Mouse (Mus musculus): ENCODE measurements around the gene Tmed5. TPM values are rescaled to one million over a fixed set of nuclear protein-coding genes. Genes with fewer than 3 reads are reported as not detected.
"Not testable (repeated sequence)": the region's sequence is repeated elsewhere in the genome, so short reads cannot be mapped to it uniquely, and the experiment has no call there.

The Tmed5 gene
- polyA plus RNA-seq, 1 experiment from 2014 or later, result 23.3 TPM

DNA sequence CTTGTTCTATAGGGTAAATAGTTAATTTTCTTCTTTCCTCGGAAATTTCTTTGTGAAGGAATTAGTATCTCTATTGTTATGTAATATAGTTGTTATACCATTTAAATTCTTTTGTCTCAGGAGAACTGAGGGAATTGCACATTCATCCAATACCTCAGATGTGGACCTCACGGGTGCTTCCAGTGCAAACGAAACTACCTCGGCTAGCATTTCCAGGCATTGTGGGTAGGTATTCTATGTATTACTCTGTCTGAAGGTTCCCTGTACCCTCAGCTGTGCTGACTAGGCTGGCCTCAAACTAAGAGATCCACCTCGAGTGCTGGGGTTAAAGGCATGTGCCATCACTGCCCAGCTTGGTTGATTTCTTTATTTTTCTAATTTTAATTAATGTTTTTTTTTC lies 28.1 kb downstream of the Tmed5 start:
- WGBS, result 74% methylated on average over 5 of the region's 5 CpGs

GRCm38 (mm10) chr5:108100196-108100595 lies 32.2 kb downstream of the Tmed5 start:
- Histone ChIP-seq H3K27me3 (ENCODE audit: control insufficient read depth, insufficient read depth, low read depth, low read length) (no peaks in the 10 kb centered on the region), H3K4me3 (ENCODE audit: low read depth, low read length) (no peak overlapping the region), H3K9ac (ENCODE audit: low read depth, low read length) (no peak overlapping the region), H3K4me1 (ENCODE audit: control insufficient read depth, insufficient read depth, low read length) (no peaks in the 10 kb centered on the region), H3K36me3 (ENCODE audit: control insufficient read depth, insufficient read depth, low read length) (peaks cover 6% of the 10 kb centered on the region), H3K4me2 (ENCODE audit: low read length) (no peak overlapping the region), H3K27ac (ENCODE audit: low read length) (no peak overlapping the region), H3K9me3 (replicated peaks; ENCODE audit: control insufficient read depth, low read length, poor library complexity, severe bottlenecking) (no peaks in the 10 kb centered on the region)
- no peak for ATAC-seq

More for the DNA sequence above, 28.1 kb downstream of the Tmed5 start:
- ATAC-seq, result no peak
- Histone ChIP-seq H3K27ac (ENCODE audit: low read length) (no peak overlapping the region), H3K4me3 (ENCODE audit: low read depth, low read length) (no peak overlapping the region), H3K9me3 (replicated peaks; ENCODE audit: control insufficient read depth, low read length, poor library complexity, severe bottlenecking) (no peaks in the 10 kb centered on the region), H3K27me3 (ENCODE audit: control insufficient read depth, insufficient read depth, low read depth, low read length) (no peaks in the 10 kb centered on the region), H3K4me2 (ENCODE audit: low read length) (no peak overlapping the region), H3K9ac (ENCODE audit: low read depth, low read length) (no peak overlapping the region), H3K36me3 (ENCODE audit: control insufficient read depth, insufficient read depth, low read length) (peaks cover 9% of the 10 kb centered on the region; the same call in 1 of the 2 replicates), H3K4me1 (ENCODE audit: control insufficient read depth, insufficient read depth, low read length) (no peaks in the 10 kb centered on the region)

- H3K9me3 ChIP-seq (replicated peaks; ENCODE audit: control insufficient read depth, low read length, poor library complexity, severe bottlenecking), result no peaks in the 10 kb centered on the region
- no peak overlapping the region for H3K9ac ChIP-seq (ENCODE audit: low read depth, low read length)
- no peak for ATAC-seq
- H3K4me1 ChIP-seq (ENCODE audit: control insufficient read depth, insufficient read depth, low read length), result no peaks in the 10 kb centered on the region
- H3K4me2 ChIP-seq (ENCODE audit: low read length), result no peak overlapping the region
- H3K27ac ChIP-seq (ENCODE audit: low read length), result no peak overlapping the region
- no peaks in the 10 kb centered on the region for H3K27me3 ChIP-seq (ENCODE audit: control insufficient read depth, insufficient read depth, low read depth, low read length)
- whole genome bisulfite sequencing, result 92% methylated on average over 3 of the region's 3 CpGs
- peaks cover 12% of the 10 kb centered on the region for H3K36me3 ChIP-seq (ENCODE audit: control insufficient read depth, insufficient read depth, low read length)
- no peak overlapping the region for H3K4me3 ChIP-seq (ENCODE audit: low read depth, low read length)
Measured at GRCm38 (mm10) chr5:108097676-108098075, 34.7 kb downstream of the Tmed5 start.

GRCm38 (mm10) chr5:108092731-108093130 lies 39.7 kb downstream of the Tmed5 start:
- WGBS, result 98% methylated on average over 8 of the region's 8 CpGs
- not testable (repeated sequence) for H3K27me3 ChIP-seq (ENCODE audit: control insufficient read depth, insufficient read depth, low read depth, low read length); H3K9ac ChIP-seq (ENCODE audit: low read depth, low read length); H3K4me2 ChIP-seq (ENCODE audit: low read length); H3K27ac ChIP-seq (ENCODE audit: low read length); H3K9me3 ChIP-seq (replicated peaks; ENCODE audit: control insufficient read depth, low read length, poor library complexity, severe bottlenecking); ATAC-seq; H3K4me3 ChIP-seq (ENCODE audit: low read depth, low read length); H3K4me1 ChIP-seq (ENCODE audit: control insufficient read depth, insufficient read depth, low read length)
- H3K36me3 ChIP-seq (ENCODE audit: control insufficient read depth, insufficient read depth, low read length), result peaks cover 15% of the 10 kb centered on the region

GRCm38 (mm10) chr5:108085440-108085839 lies 47.0 kb downstream of the Tmed5 start:
- WGBS, result 97% methylated on average over 2 of the region's 2 CpGs
- no peaks in the 10 kb centered on the region for H3K9me3 ChIP-seq (replicated peaks; ENCODE audit: control insufficient read depth, low read length, poor library complexity, severe bottlenecking)

DNA sequence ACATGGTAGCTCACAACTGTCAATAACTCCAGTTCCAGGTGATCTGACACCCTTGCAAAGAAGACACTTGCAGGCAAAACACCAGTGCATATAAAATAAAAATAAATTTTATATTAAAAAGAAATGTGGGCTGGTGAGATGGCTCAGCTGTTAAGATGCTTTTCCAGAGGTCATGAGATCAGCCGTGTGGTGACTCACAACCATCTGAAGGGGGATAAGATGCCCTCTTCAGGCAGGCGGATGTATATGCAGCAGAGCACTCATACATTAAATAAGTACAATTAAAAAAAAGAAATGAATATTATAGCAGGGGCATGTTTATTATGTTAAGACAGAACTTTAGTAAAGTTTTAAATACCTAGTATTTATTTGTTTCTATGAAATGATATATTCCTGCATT lies 50.0 kb downstream of the Tmed5 start:
- Histone ChIP-seq H3K27ac (ENCODE audit: low read length) (no peak overlapping the region), H3K4me3 (ENCODE audit: low read depth, low read length) (no peak overlapping the region), H3K27me3 (ENCODE audit: control insufficient read depth, insufficient read depth, low read depth, low read length) (no peaks in the 10 kb centered on the region), H3K4me2 (ENCODE audit: low read length) (no peak overlapping the region), H3K9ac (ENCODE audit: low read depth, low read length) (no peak overlapping the region), H3K9me3 (replicated peaks; ENCODE audit: control insufficient read depth, low read length, poor library complexity, severe bottlenecking) (no peaks in the 10 kb centered on the region), H3K4me1 (ENCODE audit: control insufficient read depth, insufficient read depth, low read length) (no peaks in the 10 kb centered on the region), H3K36me3 (ENCODE audit: control insufficient read depth, insufficient read depth, low read length) (peaks cover 16% of the 10 kb centered on the region)
- 53% methylated on average over 2 of the region's 2 CpGs for WGBS
- ATAC-seq, result no peak

More at GRCm38 (mm10) chr5:108085440-108085839, 47.0 kb downstream of the Tmed5 start:
- Histone ChIP-seq H3K27ac (ENCODE audit: low read length) (no peak overlapping the region), H3K27me3 (ENCODE audit: control insufficient read depth, insufficient read depth, low read depth, low read length) (no peaks in the 10 kb centered on the region), H3K4me3 (ENCODE audit: low read depth, low read length) (no peak overlapping the region), H3K36me3 (ENCODE audit: control insufficient read depth, insufficient read depth, low read length) (peaks cover 23% of the 10 kb centered on the region), H3K9ac (ENCODE audit: low read depth, low read length) (no peak overlapping the region), H3K4me1 (ENCODE audit: control insufficient read depth, insufficient read depth, low read length) (no peaks in the 10 kb centered on the region), H3K4me2 (ENCODE audit: low read length) (no peak overlapping the region)
- ATAC-seq, result no peak

GRCm38 (mm10) chr5:108079603-108080002 lies 52.8 kb downstream of the Tmed5 start:
- no peak for ATAC-seq
- Histone ChIP-seq H3K9ac (ENCODE audit: low read depth, low read length) (no peak overlapping the region), H3K4me1 (ENCODE audit: control insufficient read depth, insufficient read depth, low read length) (no peaks in the 10 kb centered on the region), H3K4me2 (ENCODE audit: low read length) (no peak overlapping the region), H3K4me3 (ENCODE audit: low read depth, low read length) (no peak overlapping the region), H3K27ac (ENCODE audit: low read length) (no peak overlapping the region), H3K9me3 (replicated peaks; ENCODE audit: control insufficient read depth, low read length, poor library complexity, severe bottlenecking) (no peaks in the 10 kb centered on the region), H3K27me3 (ENCODE audit: control insufficient read depth, insufficient read depth, low read depth, low read length) (no peaks in the 10 kb centered on the region), H3K36me3 (ENCODE audit: control insufficient read depth, insufficient read depth, low read length) (peaks cover 12% of the 10 kb centered on the region)

DNA sequence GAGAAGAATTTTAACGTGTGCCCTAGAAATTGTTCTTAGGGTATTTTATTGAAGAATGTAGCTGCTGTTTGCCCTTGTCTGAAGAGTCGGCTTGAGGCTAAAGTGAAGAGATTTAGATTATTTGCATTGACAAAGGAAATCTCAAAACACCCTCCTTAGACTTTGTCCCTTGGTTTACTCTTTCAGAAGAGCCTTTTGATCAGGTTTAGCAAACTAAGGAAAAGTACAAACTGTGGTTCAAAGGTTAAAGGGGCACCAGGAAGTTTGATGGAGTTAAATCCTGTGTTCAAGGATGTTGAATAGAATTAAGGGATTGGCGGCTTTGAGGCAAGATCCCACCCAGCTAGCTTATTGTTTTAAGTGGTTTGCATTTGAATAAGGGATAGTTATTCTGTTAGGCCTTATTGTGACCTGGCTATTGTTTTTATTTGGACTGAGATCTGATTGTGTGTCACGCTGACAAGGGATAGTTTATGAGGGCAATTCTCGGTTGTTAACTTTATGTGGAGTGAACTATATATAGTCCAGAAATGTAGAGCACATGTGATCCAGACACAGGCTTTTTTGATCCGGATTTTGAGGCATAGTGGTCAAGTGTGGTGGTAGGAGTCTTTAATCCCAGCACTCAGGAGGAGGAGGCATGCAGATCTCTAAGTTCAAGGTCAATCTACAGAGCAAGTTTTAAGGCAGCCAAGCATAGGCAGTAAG lies 55.4 kb downstream of the Tmed5 start:
- 0 out of 2 replicates have a peak, but pooled peaks cover 2% of the 10 kb centered on the region for H3K4me1 ChIP-seq (ENCODE audit: control insufficient read depth, insufficient read depth, low read length)
- ATAC-seq, result no peak
- H3K4me2 ChIP-seq (ENCODE audit: low read length), result no peak overlapping the region
- no peak overlapping the region for H3K9ac ChIP-seq (ENCODE audit: low read depth, low read length)
- 38% methylated on average over 6 of the region's 6 CpGs for WGBS
- H3K36me3 ChIP-seq (ENCODE audit: control insufficient read depth, insufficient read depth, low read length), result peaks cover 13% of the 10 kb centered on the region
- no peak overlapping the region for H3K4me3 ChIP-seq (ENCODE audit: low read depth, low read length)
- no peaks in the 10 kb centered on the region for H3K27me3 ChIP-seq (ENCODE audit: control insufficient read depth, insufficient read depth, low read depth, low read length)
- no peak overlapping the region for H3K27ac ChIP-seq (ENCODE audit: low read length)
- no peaks in the 10 kb centered on the region for H3K9me3 ChIP-seq (replicated peaks; ENCODE audit: control insufficient read depth, low read length, poor library complexity, severe bottlenecking)

- Histone ChIP-seq H3K27ac (ENCODE audit: low read length) (no peak overlapping the region), H3K36me3 (ENCODE audit: control insufficient read depth, insufficient read depth, low read length) (peaks cover 14% of the 10 kb centered on the region; the same call in 1 of the 2 replicates), H3K9ac (ENCODE audit: low read depth, low read length) (no peak overlapping the region), H3K4me1 (ENCODE audit: control insufficient read depth, insufficient read depth, low read length) (0 out of 2 replicates have a peak, but pooled peaks cover 2% of the 10 kb centered on the region), H3K4me2 (ENCODE audit: low read length) (no peak overlapping the region), H3K9me3 (replicated peaks; ENCODE audit: control insufficient read depth, low read length, poor library complexity, severe bottlenecking) (no peaks in the 10 kb centered on the region), H3K4me3 (ENCODE audit: low read depth, low read length) (no peak overlapping the region), H3K27me3 (ENCODE audit: control insufficient read depth, insufficient read depth, low read depth, low read length) (no peaks in the 10 kb centered on the region)
- no peak for ATAC-seq
Measured at GRCm38 (mm10) chr5:108076241-108076640, 56.2 kb downstream of the Tmed5 start.
